Mouse (Mus musculus) ES-E14 (cell line): Measurements from ENCODE around the gene Tnrc6c. TPM values are rescaled to one million over a fixed set of nuclear protein-coding genes. Genes with fewer than 3 reads are reported as not detected.

Experiments
- DNase-seq: peaks from one replicate; pipeline ENCODE4 v3.0.0-alpha.2; 2013; ENCODE audit warnings: low read depth, low spot score
- H3K27ac ChIP-seq: 2 replicates; pipeline ENCODE4 v1.5.1; 2012; ENCODE audit warnings: low read depth, mild to moderate bottlenecking, low read length, moderate library complexity, mixed read lengths; ENCODE audit not compliant: poor library complexity, insufficient read depth, severe bottlenecking
- H3K36me3 ChIP-seq: 2 replicates; pipeline ENCODE4 v1.6.1; 2012; ENCODE audit warnings: mild to moderate bottlenecking, low read length, moderate library complexity, mixed read lengths; ENCODE audit not compliant: control insufficient read depth, poor library complexity, insufficient read depth, severe bottlenecking
- H3K4me1 ChIP-seq, 2 experiments: fragments of 150-350 bp in 1 of 2; sonication (generic) in 1 of 2; 2 replicates each; pipeline ENCODE4 v1.6.1; 2012; ENCODE audit warnings: low read length in 2 of 2, mild to moderate bottlenecking in 1 of 2, mixed read lengths in 1 of 2; ENCODE audit not compliant: control insufficient read depth in 2 of 2, insufficient read depth in 2 of 2, poor library complexity in 1 of 2
- H3K4me3 ChIP-seq, 2 experiments: fragments of 150-350 bp in 1 of 2; sonication (generic) in 1 of 2; 2 replicates each; pipeline ENCODE4 v1.5.1; 2012; ENCODE audit warnings: low read length in 2 of 2, low read depth in 1 of 2, mild to moderate bottlenecking in 1 of 2, mixed read lengths in 1 of 2; ENCODE audit not compliant: insufficient read depth in 1 of 2, poor library complexity in 1 of 2, severe bottlenecking in 1 of 2
- H3K9ac ChIP-seq: 2 replicates; pipeline ENCODE4 v1.6.1; 2012; ENCODE audit warnings: low read depth, mild to moderate bottlenecking, low read length, mixed read lengths; ENCODE audit not compliant: poor library complexity, insufficient read depth, severe bottlenecking
- H3K9me3 ChIP-seq: fragments of 150-350 bp; sonication (generic); 2 replicates; pipeline ENCODE4 v1.6.1; 2012; ENCODE audit warnings: low read depth, mild to moderate bottlenecking, low read length; ENCODE audit not compliant: control insufficient read depth, insufficient read depth
- CHD2 ChIP-seq: IDR thresholded peaks from 2 replicates; pipeline ENCODE4 v1.6.1; 2014; ENCODE audit warnings: mild to moderate bottlenecking, low read depth, low read length, inconsistent platforms
- HCFC1 ChIP-seq: IDR thresholded peaks from 2 replicates; pipeline ENCODE4 v1.6.1; 2012; ENCODE audit warnings: low read length, inconsistent platforms, borderline replicate concordance; ENCODE audit not compliant: insufficient read depth
- MAFK ChIP-seq: IDR thresholded peaks from 2 replicates; pipeline ENCODE4 v1.6.1; 2014; ENCODE audit warnings: mild to moderate bottlenecking, low read depth, low read length, inconsistent platforms; ENCODE audit not compliant: insufficient read depth
- ZC3H11A ChIP-seq: IDR thresholded peaks from 2 replicates; pipeline ENCODE4 v1.6.1; 2012; ENCODE audit warnings: low read depth, mild to moderate bottlenecking, inconsistent platforms, low read length, borderline replicate concordance
- ZNF384 ChIP-seq: IDR thresholded peaks from 2 replicates; pipeline ENCODE4 v1.6.1; 2012; ENCODE audit warnings: low read depth, low read length, inconsistent platforms
- in situ Hi-C, 2 experiments: fragments of 600-800 bp; cut with MboI; formaldehyde crosslinking; loops; one replicate each; pipeline ENCODE4 v1.15.1; 2025; ENCODE audit warnings: low sequenced_read_pairs in 2 of 2, inconsistent platforms in 1 of 2; ENCODE audit not compliant: unreplicated experiment in 2 of 2
- total RNA-seq: library from RNA; depleted of rRNA; stranded (reverse); fragments of 300-350 nt; gene quantifications from 2 replicates; pipeline ENCODE4 v1.2.3, GENCODE M21; 2012

Tnrc6c gene
- total RNA-seq, 1 experiment, result 21.5 TPM

DNA sequence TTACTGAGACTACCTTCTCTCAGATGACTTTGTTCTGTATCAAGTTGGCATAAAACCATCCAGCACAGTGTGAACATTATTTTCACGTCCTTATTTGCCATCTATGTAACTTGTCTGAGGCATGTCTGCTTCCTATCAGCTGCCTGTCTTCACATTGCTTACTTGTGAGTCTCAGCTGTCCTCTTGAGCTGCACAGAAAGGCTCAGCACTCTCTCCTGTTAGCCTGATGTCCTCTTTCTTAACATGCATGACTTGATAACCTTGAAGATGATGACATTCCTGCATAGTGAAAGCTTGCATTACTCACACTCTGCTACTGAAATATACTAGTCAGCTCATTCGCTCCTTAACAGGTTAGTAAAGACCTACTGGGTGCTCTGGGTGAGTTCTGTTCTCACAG is 53.1 kb downstream of the Tnrc6c start:
- TF ChIP-seq MAFK (no peak), ZC3H11A (no peak), HCFC1 (no peak), CHD2 (no peak), ZNF384 (no peak)
- in situ Hi-C loops, result no loop called here
- H3K9me3 ChIP-seq, result no peaks in the 10 kb centered on the region
- DNase-seq, result no peak
- H3K4me3 ChIP-seq, result no peak overlapping the region
- H3K9ac ChIP-seq, result no peak overlapping the region
- peaks cover 3% of the 10 kb centered on the region; the same call in 1 of the 2 replicates for H3K36me3 ChIP-seq
- peaks cover 7 to 13% of the 10 kb centered on the region in 2 experiments for H3K4me1 ChIP-seq
- peak overlapping the region; percentile 46; the same call in 1 of the 2 replicates for H3K27ac ChIP-seq

DNA sequence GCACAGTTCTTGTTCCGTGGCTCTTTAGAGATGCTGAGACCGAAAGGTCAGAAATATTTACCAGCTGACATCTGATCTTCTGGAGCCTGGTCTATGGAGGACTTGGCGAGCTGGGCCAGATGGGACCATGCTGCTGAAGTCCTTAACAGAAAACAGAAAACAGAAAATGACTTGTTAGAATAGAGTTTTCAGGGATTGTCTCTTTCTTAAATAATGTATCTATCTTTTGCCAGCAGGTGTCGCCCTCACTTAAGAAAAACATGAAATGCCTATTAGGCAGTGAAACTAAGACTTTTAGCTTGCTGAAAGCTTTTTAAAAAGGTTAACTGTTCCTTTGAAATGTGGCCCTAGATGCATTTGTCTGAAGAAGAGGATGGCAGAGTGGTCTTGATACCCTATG is 55.2 kb downstream of the Tnrc6c start:
- peaks cover 0 to 5% of the 10 kb centered on the region in 2 experiments; a peak in 1 of 4 replicates for H3K4me1 ChIP-seq
- TF ChIP-seq ZC3H11A, result 0 out of 2 replicates have a peak, but pooled peaks have one; percentile 2
- no peak for TF ChIP-seq HCFC1
- no peaks in the 10 kb centered on the region for H3K9me3 ChIP-seq
- H3K27ac ChIP-seq, result no peak overlapping the region
- peaks cover 9% of the 10 kb centered on the region for H3K36me3 ChIP-seq
- no peak overlapping the region for H3K9ac ChIP-seq
- H3K4me3 ChIP-seq, result no peak overlapping the region
- in situ Hi-C loops, result no loop called here
- peak; percentile 54 for DNase-seq

DNA sequence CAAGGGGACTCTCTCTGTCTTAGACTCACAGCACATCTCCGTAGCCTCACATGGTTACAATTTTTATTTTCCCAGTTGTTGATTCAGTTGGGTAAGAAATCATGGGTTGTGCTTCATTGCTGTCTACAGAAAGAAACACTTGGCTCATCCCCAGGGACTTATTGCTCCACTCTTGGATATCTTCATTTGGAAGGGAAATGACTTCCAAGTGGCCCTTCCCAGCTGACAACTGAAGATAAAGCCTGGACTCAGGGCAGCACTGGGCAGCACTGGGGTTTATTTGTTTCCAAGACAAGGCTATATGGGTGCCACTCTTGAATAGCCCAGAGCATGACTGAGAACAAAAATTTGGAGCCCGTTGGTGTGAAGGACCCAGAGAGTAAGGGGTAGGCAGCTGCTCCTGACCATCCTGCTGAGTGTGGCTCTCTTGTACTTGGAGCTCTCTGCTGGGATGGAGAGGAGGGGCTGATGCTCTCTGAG is 56.8 kb downstream of the Tnrc6c start:
- Histone ChIP-seq H3K27ac (no peak overlapping the region), H3K9me3 (no peaks in the 10 kb centered on the region), H3K4me3 (no peak overlapping the region), H3K36me3 (peaks cover 12% of the 10 kb centered on the region), H3K9ac (no peak overlapping the region), H3K4me1 (peaks cover 0 to 3% of the 10 kb centered on the region in 2 experiments; a peak in 1 of 4 replicates)
- in situ Hi-C loops, result no loop called here
- TF ChIP-seq MAFK (no peak), CHD2 (no peak), ZNF384 (no peak), HCFC1 (no peak), ZC3H11A (no peak)
- DNase-seq, result no peak

DNA sequence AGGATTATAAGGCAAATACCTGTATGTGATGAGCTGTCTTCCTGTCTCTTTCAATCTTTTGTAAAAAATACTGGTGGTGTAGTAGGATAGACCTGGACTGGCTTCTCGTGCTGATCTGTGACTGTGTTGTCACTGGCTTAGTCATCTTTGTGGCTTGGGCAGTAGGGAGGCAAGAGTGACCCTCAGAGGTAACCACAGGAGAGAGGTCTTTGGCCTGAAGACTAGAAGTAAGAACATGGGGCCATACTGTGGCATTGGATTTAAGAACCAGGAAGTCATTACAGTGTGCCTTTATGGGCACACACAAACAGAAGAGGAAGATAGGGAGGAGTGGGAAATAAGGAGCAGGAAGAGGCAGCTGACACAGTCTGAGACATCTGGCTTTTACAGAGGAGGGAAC is 58.0 kb downstream of the Tnrc6c start:
- Histone ChIP-seq H3K9me3 (no peaks in the 10 kb centered on the region), H3K27ac (no peak overlapping the region), H3K4me3 (no peak overlapping the region), H3K4me1 (peaks cover 0 to 2% of the 10 kb centered on the region in 2 experiments; a peak in 1 of 4 replicates), H3K9ac (no peak overlapping the region), H3K36me3 (peaks cover 14% of the 10 kb centered on the region)
- TF ChIP-seq ZNF384, result no peak
- TF ChIP-seq HCFC1, result no peak
- no peak for TF ChIP-seq MAFK
- TF ChIP-seq CHD2, result no peak
- TF ChIP-seq ZC3H11A, result no peak
- DNase-seq, result no peak
- in situ Hi-C loops, result no loop called here

DNA sequence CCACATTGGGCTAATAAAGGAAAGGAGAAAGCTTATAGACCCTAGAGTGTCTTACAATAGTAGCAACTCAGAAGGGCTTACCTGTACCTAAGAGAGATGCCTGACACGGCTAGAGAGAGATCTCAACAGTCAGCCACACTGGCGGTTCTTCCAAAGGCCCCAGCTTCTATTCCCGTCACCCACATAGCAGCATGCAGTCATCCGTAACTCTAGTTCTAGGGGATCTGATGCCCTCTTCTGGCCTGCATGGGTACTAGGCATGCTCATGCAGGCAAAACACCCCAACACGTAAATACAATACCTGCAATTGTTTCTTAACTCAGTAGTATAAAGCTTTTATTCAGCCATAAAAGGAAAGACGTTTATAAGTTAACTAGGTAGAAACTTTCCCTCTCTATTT is 59.3 kb downstream of the Tnrc6c start:
- Histone ChIP-seq H3K36me3 (peaks cover 17% of the 10 kb centered on the region), H3K4me1 (no peaks in the 10 kb centered on the region), H3K4me3 (no peak overlapping the region), H3K9ac (no peak overlapping the region), H3K9me3 (no peaks in the 10 kb centered on the region), H3K27ac (no peak overlapping the region)
- DNase-seq, result no peak
- in situ Hi-C loops, result no loop called here
- TF ChIP-seq HCFC1, result no peak
- TF ChIP-seq MAFK, result no peak
- no peak for TF ChIP-seq CHD2
- no peak for TF ChIP-seq ZC3H11A
- no peak for TF ChIP-seq ZNF384
